Mouse (Mus musculus) left cerebral cortex, adult 9 months (tissue): ENCODE results near the gene Ncs1.

Experiments used
- DNase-seq, 2 experiments: peaks; one replicate each; pipeline ENCODE4 v3.0.0; 2022; ENCODE audit warnings: low spot score in 2 of 2

Ncs1 gene

GRCm38 (mm10) chr2:31245491-31246141 lies at the start of gene Ncs1:
Gene Ncs1 (plus strand): TSS chr2:31245823.
- peak in 1 of 2 experiments; percentile 85 for DNase-seq

- peak; percentile 44 to 69 for DNase-seq
Observed at GRCm38 (mm10) chr2:31198621-31199020, 47.0 kb upstream of the Ncs1 start.

GRCm38 (mm10) chr2:31200051-31200450 lies 45.6 kb upstream of the Ncs1 start:
- no peak for DNase-seq

- no peak for DNase-seq
Observed at GRCm38 (mm10) chr2:31201851-31202250, 43.8 kb upstream of the Ncs1 start.

GRCm38 (mm10) chr2:31202357-31202756 lies 43.3 kb upstream of the Ncs1 start:
- no peak for DNase-seq

GRCm38 (mm10) chr2:31202956-31203355 lies 42.7 kb upstream of the Ncs1 start:
- no peak for DNase-seq

GRCm38 (mm10) chr2:31204677-31205076 lies 40.9 kb upstream of the Ncs1 start:
- no peak for DNase-seq

- DNase-seq: no peak
Observed at GRCm38 (mm10) chr2:31206211-31206610, 39.4 kb upstream of the Ncs1 start.

GRCm38 (mm10) chr2:31206882-31207281 lies 38.7 kb upstream of the Ncs1 start:
- no peak for DNase-seq

GRCm38 (mm10) chr2:31208544-31209142 lies 37.0 kb upstream of the Ncs1 start:
- DNase-seq: no peak

- DNase-seq: no peak
Observed at GRCm38 (mm10) chr2:31209525-31209924, 36.1 kb upstream of the Ncs1 start.

- DNase-seq: no peak
Observed at GRCm38 (mm10) chr2:31210144-31210847, 35.3 kb upstream of the Ncs1 start.

- DNase-seq: no peak
Observed at GRCm38 (mm10) chr2:31211204-31211603, 34.4 kb upstream of the Ncs1 start.

GRCm38 (mm10) chr2:31214211-31214796 lies 31.3 kb upstream of the Ncs1 start:
- DNase-seq: no peak

GRCm38 (mm10) chr2:31218611-31219010 lies 27.0 kb upstream of the Ncs1 start:
- DNase-seq: no peak

GRCm38 (mm10) chr2:31219470-31219869 lies 26.2 kb upstream of the Ncs1 start:
- DNase-seq: no peak

- DNase-seq: no peak
Observed at GRCm38 (mm10) chr2:31220844-31221243, 24.8 kb upstream of the Ncs1 start.

- no peak for DNase-seq
Observed at GRCm38 (mm10) chr2:31221582-31221981, 24.0 kb upstream of the Ncs1 start.

- DNase-seq: no peak
Observed at GRCm38 (mm10) chr2:31228768-31229311, 16.8 kb upstream of the Ncs1 start.

- DNase-seq: no peak
Observed at GRCm38 (mm10) chr2:31239203-31239696, 6.4 kb upstream of the Ncs1 start.

- no peak for DNase-seq
Observed at GRCm38 (mm10) chr2:31239833-31240232, 5.8 kb upstream of the Ncs1 start.

GRCm38 (mm10) chr2:31241639-31242038 lies 4.0 kb upstream of the Ncs1 start:
- no peak for DNase-seq
